8 mouse cellular contexts compared by ENCODE assay signal in the genomic region with DNA sequence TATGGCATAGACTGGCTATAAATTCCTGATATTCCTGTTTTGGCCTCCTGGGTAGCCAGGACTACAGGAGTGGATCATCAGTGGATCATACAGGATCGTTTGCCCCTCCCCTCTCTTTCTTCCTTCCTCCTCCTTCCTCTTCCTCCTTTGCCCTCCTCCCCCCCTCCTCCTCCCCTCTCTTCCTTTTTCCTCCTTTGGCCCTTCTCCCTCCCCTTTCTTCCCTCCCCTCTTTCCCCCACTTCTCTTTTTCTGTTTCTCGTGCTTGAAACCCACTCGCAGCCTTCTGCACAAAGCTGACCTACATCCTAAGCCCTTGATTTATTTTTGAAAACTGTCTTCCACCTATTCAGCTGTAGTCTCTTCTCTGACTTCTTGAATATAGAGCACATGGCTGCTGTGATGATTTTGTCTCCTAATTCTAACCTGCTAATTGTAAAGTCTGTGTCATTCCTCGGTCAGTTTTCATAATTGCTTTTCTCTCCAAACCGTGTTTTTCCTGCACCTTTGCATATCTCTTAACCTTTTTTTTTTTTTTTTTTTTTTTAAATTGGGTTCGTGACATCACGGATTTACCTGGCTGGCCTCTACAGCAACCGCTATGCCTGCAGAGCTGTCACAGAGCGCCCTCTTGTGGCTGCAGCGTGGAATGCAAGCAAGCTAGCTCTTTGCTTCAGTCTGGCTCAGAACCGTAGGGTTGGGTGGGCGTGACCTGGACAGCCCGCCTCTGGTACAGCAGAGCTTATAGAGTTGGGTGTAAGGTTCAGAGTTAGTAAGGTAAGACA.
DNase-seq lines count a peak whose midpoint lies in the region; ATAC-seq and TF ChIP-seq lines count a peak whose summit lies in the region.

No protein-coding gene starts in this region.

- no peak overlapping the region for H3K4me2 ChIP-seq in kidney, postnatal 0 days (ENCODE audit: low read length)
- no peak overlapping the region for H3K4me2 ChIP-seq in liver, embryonic 11.5 days
- no peak overlapping the region for H3K4me2 ChIP-seq in neural tube, embryonic 11.5 days (ENCODE audit: low read depth)
- H3K4me2 ChIP-seq in stomach, postnatal 0 days (replicated peaks; ENCODE audit: low read depth), result no peak overlapping the region

- no peak overlapping the region for H3K9ac ChIP-seq in kidney, postnatal 0 days (ENCODE audit: low read depth, low read length)
- no peak overlapping the region for H3K9ac ChIP-seq in liver, embryonic 11.5 days (ENCODE audit: low read depth, low read length)
- no peak overlapping the region for H3K9ac ChIP-seq in neural tube, embryonic 11.5 days (ENCODE audit: low read length)
- H3K9ac ChIP-seq in stomach, postnatal 0 days (ENCODE audit: low read length), result no peak overlapping the region

- peak; percentile 73 to 75 for DNase-seq in B cell, adult 2 months
- DNase-seq in adrenal gland, postnatal 25 days, result peak; percentile 85
- peak; percentile 90 for DNase-seq in embryonic facial prominence, embryonic 10.5 days (ENCODE audit: low spot score)
- peak; percentile 31 for DNase-seq in heart, adult 8-10 months (ENCODE audit: low spot score)
- DNase-seq in kidney, postnatal 0 days (ENCODE audit: low spot score), result peak; percentile 91
- peak; percentile 74 for DNase-seq in liver, embryonic 11.5 days (ENCODE audit: low spot score)
- peak; percentile 84 for DNase-seq in neural tube, embryonic 11.5 days (ENCODE audit: low spot score)
- peak; percentile 94 for DNase-seq in stomach, postnatal 0 days (ENCODE audit: low spot score)

- no peaks in the 10 kb centered on the region for H3K36me3 ChIP-seq in embryonic facial prominence, embryonic 10.5 days (replicated peaks)
- H3K36me3 ChIP-seq in kidney, postnatal 0 days (ENCODE audit: insufficient read depth, low read length), result no peaks in the 10 kb centered on the region
- no peaks in the 10 kb centered on the region for H3K36me3 ChIP-seq in liver, embryonic 11.5 days (ENCODE audit: control insufficient read depth, insufficient read depth, low read length)
- H3K36me3 ChIP-seq in neural tube, embryonic 11.5 days (ENCODE audit: control insufficient read depth, insufficient read depth, low read length), result no peaks in the 10 kb centered on the region
- no peaks in the 10 kb centered on the region for H3K36me3 ChIP-seq in stomach, postnatal 0 days (ENCODE audit: control insufficient read depth, insufficient read depth, low read length)

- 12% methylated on average over 13 of the region's 13 CpGs for WGBS in embryonic facial prominence, embryonic 10.5 days
- 10% methylated on average over 13 of the region's 13 CpGs for WGBS in kidney, postnatal 0 days
- WGBS in liver, embryonic 11.5 days, result 7% methylated on average over 13 of the region's 13 CpGs
- WGBS in neural tube, embryonic 11.5 days, result 15% methylated on average over 13 of the region's 13 CpGs
- 7% methylated on average over 13 of the region's 13 CpGs for WGBS in stomach, postnatal 0 days

- H3K4me3 ChIP-seq in embryonic facial prominence, embryonic 10.5 days, result no peak overlapping the region
- no peak overlapping the region for H3K4me3 ChIP-seq in kidney, postnatal 0 days (replicated peaks; ENCODE audit: low read depth, low read length)
- H3K4me3 ChIP-seq in liver, embryonic 11.5 days (ENCODE audit: low read depth, low read length), result no peak overlapping the region
- no peak overlapping the region for H3K4me3 ChIP-seq in neural tube, embryonic 11.5 days (ENCODE audit: low read depth, low read length)
- no peak overlapping the region for H3K4me3 ChIP-seq in stomach, postnatal 0 days (ENCODE audit: low read depth, low read length)

- no peak overlapping the region for H3K27ac ChIP-seq in embryonic facial prominence, embryonic 10.5 days (replicated peaks)
- H3K27ac ChIP-seq in kidney, postnatal 0 days, result no peak overlapping the region
- no peak overlapping the region for H3K27ac ChIP-seq in liver, embryonic 11.5 days (ENCODE audit: low read depth, low read length)
- H3K27ac ChIP-seq in neural tube, embryonic 11.5 days (ENCODE audit: low read depth, low read length), result no peak overlapping the region
- H3K27ac ChIP-seq in stomach, postnatal 0 days (replicated peaks), result no peak overlapping the region

- no peaks in the 10 kb centered on the region for H3K4me1 ChIP-seq in embryonic facial prominence, embryonic 10.5 days
- no peaks in the 10 kb centered on the region for H3K4me1 ChIP-seq in kidney, postnatal 0 days (replicated peaks; ENCODE audit: insufficient read depth, low read length)
- 0 out of 2 replicates have a peak, but pooled peaks cover 2% of the 10 kb centered on the region for H3K4me1 ChIP-seq in liver, embryonic 11.5 days (replicated peaks; ENCODE audit: control insufficient read depth, insufficient read depth, low read length)
- no peaks in the 10 kb centered on the region for H3K4me1 ChIP-seq in neural tube, embryonic 11.5 days (ENCODE audit: control insufficient read depth, insufficient read depth, low read length)
- no peaks in the 10 kb centered on the region for H3K4me1 ChIP-seq in stomach, postnatal 0 days (replicated peaks; ENCODE audit: control insufficient read depth, insufficient read depth)

- TF ChIP-seq EP300 in stomach, postnatal 0 days (optimal IDR thresholded peaks at IDR 0.05), result no peak

- peak; percentile 96 for TF ChIP-seq CTCF in kidney, postnatal 0 days (IDR thresholded peaks at IDR 0.05; ENCODE audit: low read depth)
- TF ChIP-seq CTCF in stomach, postnatal 0 days (IDR thresholded peaks at IDR 0.05; ENCODE audit: low read depth), result peak; percentile 97

- no peaks in the 10 kb centered on the region for H3K27me3 ChIP-seq in embryonic facial prominence, embryonic 10.5 days (replicated peaks; ENCODE audit: low read depth, poor library complexity, severe bottlenecking)
- no peaks in the 10 kb centered on the region for H3K27me3 ChIP-seq in kidney, postnatal 0 days (ENCODE audit: insufficient read depth, low read length)
- H3K27me3 ChIP-seq in liver, embryonic 11.5 days (replicated peaks; ENCODE audit: control insufficient read depth, insufficient read depth, low read length), result no peaks in the 10 kb centered on the region
- H3K27me3 ChIP-seq in neural tube, embryonic 11.5 days (ENCODE audit: control insufficient read depth, insufficient read depth, low read length), result no peaks in the 10 kb centered on the region
- H3K27me3 ChIP-seq in stomach, postnatal 0 days (ENCODE audit: control insufficient read depth, insufficient read depth, low read length), result no peaks in the 10 kb centered on the region

- peak; percentile 65 for ATAC-seq in kidney, postnatal 0 days (replicated peaks; ENCODE audit: low FRiP score, low read depth)
- ATAC-seq in liver, embryonic 11.5 days (replicated peaks; ENCODE audit: low FRiP score), result peak; percentile 61; the same call in 1 of the 2 replicates
- peak; percentile 75 for ATAC-seq in neural tube, embryonic 11.5 days (ENCODE audit: insufficient read depth, low FRiP score, low TSS enrichment)
- peak; percentile 62 for ATAC-seq in stomach, postnatal 0 days (ENCODE audit: low FRiP score, low TSS enrichment)

- H3K9me3 ChIP-seq in embryonic facial prominence, embryonic 10.5 days, result no peaks in the 10 kb centered on the region
- no peaks in the 10 kb centered on the region for H3K9me3 ChIP-seq in kidney, postnatal 0 days (replicated peaks; ENCODE audit: low read length)
- H3K9me3 ChIP-seq in liver, embryonic 11.5 days (ENCODE audit: control insufficient read depth, low read length), result no peaks in the 10 kb centered on the region
- H3K9me3 ChIP-seq in neural tube, embryonic 11.5 days (ENCODE audit: control insufficient read depth, low read length), result no peaks in the 10 kb centered on the region
- H3K9me3 ChIP-seq in stomach, postnatal 0 days (ENCODE audit: control insufficient read depth, low read length), result no peaks in the 10 kb centered on the region

Comparison
In these comparisons a context has a peak if more than half of its experiments do, and no peak if none do; other contexts are left out.
1. DNase-seq: peak in every context shown above with its lines; median percentile 94 in stomach, postnatal 0 days; 91 in kidney, postnatal 0 days; 90 in embryonic facial prominence, embryonic 10.5 days; 85 in adrenal gland, postnatal 25 days; 84 in neural tube, embryonic 11.5 days; 74 in B cell, adult 2 months; 74 in liver, embryonic 11.5 days; 31 in heart, adult 8-10 months.